Mouse (Mus musculus): Measurements from ENCODE around the gene Myod1. TPM values are rescaled to one million over a fixed set of nuclear protein-coding genes. Genes with fewer than 3 reads are reported as not detected.

Gene Myod1
- polyA plus RNA-seq, 2 experiments, result 0.02 TPM; not detected in 1

DNA sequence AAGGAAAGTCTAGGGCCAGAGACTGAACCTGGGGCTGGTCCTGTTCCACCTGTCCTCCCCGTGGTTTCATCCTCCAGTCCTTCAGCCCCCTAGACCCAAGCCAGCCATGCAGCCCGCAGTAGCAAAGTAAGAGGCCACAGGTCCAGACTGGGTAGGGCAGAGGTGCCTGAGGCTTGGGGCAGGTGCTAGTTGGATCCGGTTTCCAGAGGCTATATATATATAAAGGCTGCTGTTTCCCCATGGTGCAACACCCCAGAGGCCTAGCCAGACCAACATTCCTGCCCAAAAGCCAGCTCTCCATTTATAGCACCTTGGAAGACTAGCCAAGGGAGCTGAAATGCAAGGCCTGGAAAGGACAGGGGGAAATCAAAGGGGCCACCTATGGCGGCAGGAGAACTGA is 5.2 kb upstream of the Myod1 start:
- Histone ChIP-seq H3K9ac (replicated peaks) (no peak overlapping the region), H3K27ac (no peak overlapping the region), H3K27me3 (ENCODE audit: control insufficient read depth, insufficient read depth, low read length) (peaks cover 5% of the 10 kb centered on the region), H3K9me3 (ENCODE audit: control insufficient read depth, low read length) (no peaks in the 10 kb centered on the region), H3K4me3 (ENCODE audit: insufficient read depth in 1 of 2, low read depth in 2 of 2, low read length in 2 of 2) (no peak overlapping the region), H3K36me3 (replicated peaks; ENCODE audit: control insufficient read depth, insufficient read depth, low read depth) (no peaks in the 10 kb centered on the region), H3K4me1 (replicated peaks; ENCODE audit: control insufficient read depth in 2 of 2, insufficient read depth in 2 of 2, low read length in 1 of 2) (no peaks in the 10 kb centered on the region), H3K4me2 (ENCODE audit: low read depth) (no peak overlapping the region)
- no peak for ATAC-seq (ENCODE audit: insufficient read depth)
- DNase-seq (ENCODE audit: low read depth in 3 of 3, low spot score in 3 of 3), result no peak
- TF ChIP-seq EP300 (IDR thresholded peaks at IDR 0.05; ENCODE audit: low read depth) (no peak), CTCF (IDR thresholded peaks at IDR 0.05; ENCODE audit: low read depth) (no peak)
- WGBS (ENCODE audit: insufficient replicate concordance), result 43% methylated on average over 4 of the region's 4 CpGs

DNA sequence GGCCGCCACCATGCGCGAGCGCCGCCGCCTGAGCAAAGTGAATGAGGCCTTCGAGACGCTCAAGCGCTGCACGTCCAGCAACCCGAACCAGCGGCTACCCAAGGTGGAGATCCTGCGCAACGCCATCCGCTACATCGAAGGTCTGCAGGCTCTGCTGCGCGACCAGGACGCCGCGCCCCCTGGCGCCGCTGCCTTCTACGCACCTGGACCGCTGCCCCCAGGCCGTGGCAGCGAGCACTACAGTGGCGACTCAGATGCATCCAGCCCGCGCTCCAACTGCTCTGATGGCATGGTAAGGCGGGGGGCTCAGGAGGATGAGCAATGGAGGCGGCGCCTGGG is 703 bp downstream of the Myod1 start:
- WGBS (ENCODE audit: insufficient replicate concordance), result 2% methylated on average over 33 of the region's 33 CpGs
- H3K4me2 ChIP-seq (ENCODE audit: low read depth), result no peak overlapping the region
- no peaks in the 10 kb centered on the region for H3K36me3 ChIP-seq (replicated peaks; ENCODE audit: control insufficient read depth, insufficient read depth, low read depth)
- no peak overlapping the region for H3K27ac ChIP-seq
- H3K9me3 ChIP-seq (ENCODE audit: control insufficient read depth, low read length), result no peaks in the 10 kb centered on the region
- H3K4me3 ChIP-seq (ENCODE audit: insufficient read depth in 1 of 2, low read depth in 2 of 2, low read length in 2 of 2), result no peak overlapping the region
- TF ChIP-seq CTCF (IDR thresholded peaks at IDR 0.05; ENCODE audit: low read depth) (peak; percentile 42), EP300 (IDR thresholded peaks at IDR 0.05; ENCODE audit: low read depth) (no peak)
- DNase-seq (ENCODE audit: low read depth in 3 of 3, low spot score in 3 of 3) (no peak), ATAC-seq (ENCODE audit: insufficient read depth) (no peak)
- H3K27me3 ChIP-seq (ENCODE audit: control insufficient read depth, insufficient read depth, low read length), result peaks cover 26% of the 10 kb centered on the region
- H3K9ac ChIP-seq (replicated peaks), result no peak overlapping the region
- no peaks in the 10 kb centered on the region for H3K4me1 ChIP-seq (replicated peaks; ENCODE audit: control insufficient read depth in 2 of 2, insufficient read depth in 2 of 2, low read length in 1 of 2)

DNA sequence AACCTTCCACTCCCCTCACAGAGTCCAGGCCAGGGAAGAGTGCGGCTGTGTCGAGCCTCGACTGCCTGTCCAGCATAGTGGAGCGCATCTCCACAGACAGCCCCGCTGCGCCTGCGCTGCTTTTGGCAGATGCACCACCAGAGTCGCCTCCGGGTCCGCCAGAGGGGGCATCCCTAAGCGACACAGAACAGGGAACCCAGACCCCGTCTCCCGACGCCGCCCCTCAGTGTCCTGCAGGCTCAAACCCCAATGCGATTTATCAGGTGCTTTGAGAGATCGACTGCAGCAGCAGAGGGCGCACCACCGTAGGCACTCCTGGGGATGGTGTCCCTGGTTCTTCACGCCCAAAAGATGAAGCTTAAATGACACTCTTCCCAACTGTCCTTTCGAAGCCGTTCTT is 1.8 kb downstream of the Myod1 start:
- H3K4me3 ChIP-seq (ENCODE audit: insufficient read depth in 1 of 2, low read depth in 2 of 2, low read length in 2 of 2), result no peak overlapping the region
- H3K27ac ChIP-seq, result no peak overlapping the region
- no peak overlapping the region for H3K4me2 ChIP-seq (ENCODE audit: low read depth)
- H3K36me3 ChIP-seq (replicated peaks; ENCODE audit: control insufficient read depth, insufficient read depth, low read depth), result no peaks in the 10 kb centered on the region
- DNase-seq (ENCODE audit: low read depth in 3 of 3, low spot score in 3 of 3) (no peak), ATAC-seq (ENCODE audit: insufficient read depth) (no peak)
- no peaks in the 10 kb centered on the region for H3K9me3 ChIP-seq (ENCODE audit: control insufficient read depth, low read length)
- no peaks in the 10 kb centered on the region for H3K4me1 ChIP-seq (replicated peaks; ENCODE audit: control insufficient read depth in 2 of 2, insufficient read depth in 2 of 2, low read length in 1 of 2)
- 2% methylated on average over 22 of the region's 22 CpGs for WGBS (ENCODE audit: insufficient replicate concordance)
- H3K27me3 ChIP-seq (ENCODE audit: control insufficient read depth, insufficient read depth, low read length), result peaks cover 26% of the 10 kb centered on the region
- TF ChIP-seq EP300 (IDR thresholded peaks at IDR 0.05; ENCODE audit: low read depth) (no peak), CTCF (IDR thresholded peaks at IDR 0.05; ENCODE audit: low read depth) (peak; percentile 30; the same call in 1 of the 2 replicates)
- no peak overlapping the region for H3K9ac ChIP-seq (replicated peaks)

DNA sequence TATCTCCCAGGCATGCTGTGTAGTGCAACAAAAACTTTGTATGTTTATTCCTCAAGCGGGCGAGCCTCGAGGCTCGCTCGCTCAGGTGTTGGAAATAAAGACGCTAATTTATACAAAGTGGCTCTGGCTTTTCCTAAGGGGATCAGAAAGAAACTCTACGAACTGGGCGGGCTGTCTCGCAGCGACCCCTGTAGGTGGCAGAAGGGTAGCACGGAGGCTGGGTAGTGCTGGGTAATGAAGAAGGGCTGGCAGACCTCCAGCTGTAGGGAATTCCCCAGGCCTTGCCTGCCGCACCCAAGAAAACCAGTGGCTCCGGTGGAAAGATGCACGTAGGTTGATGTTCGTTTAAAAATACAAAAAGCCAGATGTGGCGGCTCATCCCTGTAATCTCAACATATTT is 2.7 kb downstream of the Myod1 start:
- H3K4me1 ChIP-seq (replicated peaks; ENCODE audit: control insufficient read depth in 2 of 2, insufficient read depth in 2 of 2, low read length in 1 of 2), result no peaks in the 10 kb centered on the region
- H3K27me3 ChIP-seq (ENCODE audit: control insufficient read depth, insufficient read depth, low read length), result peaks cover 26% of the 10 kb centered on the region
- no peak overlapping the region for H3K9ac ChIP-seq (replicated peaks)
- no peak for DNase-seq (ENCODE audit: low read depth in 3 of 3, low spot score in 3 of 3)
- H3K36me3 ChIP-seq (replicated peaks; ENCODE audit: control insufficient read depth, insufficient read depth, low read depth), result no peaks in the 10 kb centered on the region
- no peak for ATAC-seq (ENCODE audit: insufficient read depth)
- WGBS (ENCODE audit: insufficient replicate concordance), result 11% methylated on average over 16 of the region's 16 CpGs
- no peaks in the 10 kb centered on the region for H3K9me3 ChIP-seq (ENCODE audit: control insufficient read depth, low read length)
- TF ChIP-seq EP300 (IDR thresholded peaks at IDR 0.05; ENCODE audit: low read depth) (no peak), CTCF (IDR thresholded peaks at IDR 0.05; ENCODE audit: low read depth) (peak; percentile 57)
- H3K4me3 ChIP-seq (ENCODE audit: insufficient read depth in 1 of 2, low read depth in 2 of 2, low read length in 2 of 2), result no peak overlapping the region
- H3K4me2 ChIP-seq (ENCODE audit: low read depth), result no peak overlapping the region
- no peak overlapping the region for H3K27ac ChIP-seq

DNA sequence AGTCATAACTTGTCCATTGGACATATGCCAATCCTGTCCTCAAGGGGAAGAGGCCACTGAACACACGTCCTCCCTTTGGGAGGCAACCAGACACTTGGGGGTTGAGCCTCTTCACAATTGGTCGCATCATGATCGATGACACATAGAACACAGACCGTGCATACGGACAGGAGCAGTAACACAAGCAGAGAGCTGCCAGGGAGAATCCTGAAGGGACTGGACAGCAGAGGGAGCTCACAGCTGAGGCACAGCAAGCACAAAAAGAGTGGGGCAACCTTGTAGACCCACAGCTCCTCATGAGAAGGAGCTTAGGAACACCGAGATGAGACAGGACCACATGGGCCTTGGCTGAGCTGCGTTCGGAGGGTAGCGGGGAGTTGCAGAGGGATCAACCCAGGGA is 4.4 kb downstream of the Myod1 start:
- TF ChIP-seq CTCF (IDR thresholded peaks at IDR 0.05; ENCODE audit: low read depth), result 0 out of 2 replicates have a peak, but pooled peaks have one; percentile 16
- no peak for TF ChIP-seq EP300 (IDR thresholded peaks at IDR 0.05; ENCODE audit: low read depth)
- Histone ChIP-seq H3K9ac (replicated peaks) (no peak overlapping the region), H3K36me3 (replicated peaks; ENCODE audit: control insufficient read depth, insufficient read depth, low read depth) (no peaks in the 10 kb centered on the region), H3K4me2 (ENCODE audit: low read depth) (no peak overlapping the region), H3K27me3 (ENCODE audit: control insufficient read depth, insufficient read depth, low read length) (peaks cover 23% of the 10 kb centered on the region), H3K4me1 (replicated peaks; ENCODE audit: control insufficient read depth in 2 of 2, insufficient read depth in 2 of 2, low read length in 1 of 2) (no peaks in the 10 kb centered on the region), H3K4me3 (ENCODE audit: insufficient read depth in 1 of 2, low read depth in 2 of 2, low read length in 2 of 2) (no peak overlapping the region), H3K9me3 (ENCODE audit: control insufficient read depth, low read length) (no peaks in the 10 kb centered on the region), H3K27ac (no peak overlapping the region)
- ATAC-seq (ENCODE audit: insufficient read depth), result no peak
- WGBS (ENCODE audit: insufficient replicate concordance), result 53% methylated on average over 9 of the region's 9 CpGs
- no peak for DNase-seq (ENCODE audit: low read depth in 3 of 3, low spot score in 3 of 3)
